Mouse (Mus musculus): Measurements from ENCODE around the gene Zfyve19. TPM values are rescaled to one million over a fixed set of nuclear protein-coding genes. Genes with fewer than 3 reads are reported as not detected.

Zfyve19 gene
- polyA plus RNA-seq, 1 experiment from 2014 or later, result 68.0 TPM

DNA sequence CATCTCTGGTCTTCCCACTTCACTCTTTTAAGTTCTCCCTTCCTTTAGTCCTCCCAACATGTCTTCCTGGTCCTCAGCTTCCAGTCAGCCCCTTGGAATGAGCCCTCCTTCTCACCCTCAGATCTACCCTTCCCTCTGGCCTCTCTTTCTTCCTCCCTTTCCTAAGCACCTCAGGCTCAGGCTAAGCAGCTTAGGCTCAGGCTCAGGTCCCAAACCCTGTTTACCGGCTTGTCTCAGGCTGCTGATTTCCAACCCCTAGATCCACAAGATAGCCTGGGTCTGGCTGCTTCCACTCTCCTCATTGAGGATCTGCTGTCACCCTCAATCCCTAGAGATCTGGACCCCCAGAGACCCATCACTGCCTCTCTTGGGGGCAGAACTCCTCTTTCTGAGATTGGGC, 10.4 kb upstream of the Zfyve19 start:
- no peaks in the 10 kb centered on the region for H3K36me3 ChIP-seq
- H3K27me3 ChIP-seq (replicated peaks), result no peaks in the 10 kb centered on the region
- H3K4me2 ChIP-seq, result no peak overlapping the region
- H3K4me3 ChIP-seq (replicated peaks), result no peak overlapping the region
- no peaks in the 10 kb centered on the region for H3K9me3 ChIP-seq (replicated peaks)
- H3K9ac ChIP-seq (replicated peaks), result no peak overlapping the region
- H3K27ac ChIP-seq (replicated peaks), result no peak overlapping the region
- ATAC-seq (ENCODE audit: low FRiP score), result no peak
- WGBS, result 70% methylated on average over 1 of the region's 1 CpGs
- H3K4me1 ChIP-seq, result peaks cover 16% of the 10 kb centered on the region

GRCm38 (mm10) chr2:119198934-119199333, 9.5 kb upstream of the Zfyve19 start:
- Histone ChIP-seq H3K27me3 (replicated peaks) (no peaks in the 10 kb centered on the region), H3K4me3 (replicated peaks) (no peak overlapping the region), H3K4me1 (peaks cover 19% of the 10 kb centered on the region), H3K4me2 (no peak overlapping the region), H3K27ac (replicated peaks) (no peak overlapping the region), H3K9me3 (replicated peaks) (no peaks in the 10 kb centered on the region), H3K36me3 (no peaks in the 10 kb centered on the region), H3K9ac (replicated peaks) (no peak overlapping the region)
- 57% methylated on average over 3 of the region's 3 CpGs for WGBS
- ATAC-seq (ENCODE audit: low FRiP score), result no peak

DNA sequence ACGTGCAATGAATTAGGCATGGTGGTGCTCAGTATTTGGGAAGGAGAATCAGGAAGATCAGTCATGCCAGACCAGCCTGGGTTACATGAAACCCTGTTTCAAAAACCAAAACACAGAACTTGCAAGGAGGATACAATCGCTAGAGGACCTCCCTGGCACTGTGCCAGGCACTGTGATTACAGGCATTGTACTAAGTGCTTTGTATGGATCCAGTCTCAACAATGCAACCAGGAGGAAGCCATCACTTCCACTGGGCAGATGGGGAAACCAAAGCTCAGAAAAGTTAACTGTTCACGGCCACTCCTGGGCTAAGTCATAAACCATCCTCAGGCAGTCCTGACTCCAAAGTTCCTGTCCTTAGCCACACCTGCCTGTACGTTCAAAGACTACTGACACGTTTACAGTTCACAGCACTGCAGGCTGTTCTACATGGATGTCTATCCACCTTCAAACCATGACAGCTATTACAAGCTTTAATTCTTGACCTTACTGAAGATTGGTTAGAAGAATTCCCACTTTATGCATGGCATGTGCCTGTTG, 5.4 kb upstream of the Zfyve19 start:
- 53% methylated on average over 5 of the region's 5 CpGs for WGBS
- Histone ChIP-seq H3K4me2 (no peak overlapping the region), H3K27me3 (replicated peaks) (no peaks in the 10 kb centered on the region), H3K9ac (replicated peaks) (no peak overlapping the region), H3K9me3 (replicated peaks) (no peaks in the 10 kb centered on the region), H3K4me1 (peaks cover 32% of the 10 kb centered on the region), H3K4me3 (replicated peaks) (no peak overlapping the region), H3K36me3 (no peaks in the 10 kb centered on the region), H3K27ac (replicated peaks) (no peak overlapping the region)
- no peak for ATAC-seq (ENCODE audit: low FRiP score)

DNA sequence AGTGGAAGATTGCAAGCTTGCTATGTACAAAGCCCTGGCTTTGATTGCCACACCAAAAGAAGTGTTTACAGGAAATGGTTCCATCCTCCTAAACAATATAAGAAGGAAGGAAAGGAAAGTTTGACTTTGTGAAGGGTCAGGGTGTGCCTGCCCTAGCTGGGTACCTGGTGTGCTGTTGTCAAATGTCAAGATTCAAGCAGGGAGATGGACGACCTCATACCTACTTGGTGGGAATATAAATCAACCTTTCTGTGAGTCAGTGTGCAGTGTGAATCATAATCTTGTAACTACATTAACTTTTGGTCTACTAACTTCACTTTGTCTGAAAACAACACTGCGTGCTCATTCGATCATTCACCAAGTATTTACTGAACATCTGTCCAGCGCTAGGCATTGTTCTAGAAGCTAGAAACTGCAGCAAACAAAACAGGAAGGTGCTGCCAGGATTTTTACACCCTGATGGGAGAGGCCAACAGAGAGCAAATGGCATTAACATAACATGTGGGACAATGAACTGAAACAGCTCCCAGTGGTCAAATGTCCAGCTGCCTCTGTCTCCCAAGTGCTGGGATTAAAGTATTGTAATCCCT, 4.5 kb upstream of the Zfyve19 start:
- Histone ChIP-seq H3K27ac (replicated peaks) (no peak overlapping the region), H3K36me3 (no peaks in the 10 kb centered on the region), H3K4me3 (replicated peaks) (no peak overlapping the region), H3K4me2 (no peak overlapping the region), H3K9me3 (replicated peaks) (no peaks in the 10 kb centered on the region), H3K4me1 (peaks cover 26% of the 10 kb centered on the region), H3K27me3 (replicated peaks) (no peaks in the 10 kb centered on the region), H3K9ac (replicated peaks) (no peak overlapping the region)
- WGBS, result 75% methylated on average over 4 of the region's 4 CpGs
- ATAC-seq (ENCODE audit: low FRiP score), result no peak

DNA sequence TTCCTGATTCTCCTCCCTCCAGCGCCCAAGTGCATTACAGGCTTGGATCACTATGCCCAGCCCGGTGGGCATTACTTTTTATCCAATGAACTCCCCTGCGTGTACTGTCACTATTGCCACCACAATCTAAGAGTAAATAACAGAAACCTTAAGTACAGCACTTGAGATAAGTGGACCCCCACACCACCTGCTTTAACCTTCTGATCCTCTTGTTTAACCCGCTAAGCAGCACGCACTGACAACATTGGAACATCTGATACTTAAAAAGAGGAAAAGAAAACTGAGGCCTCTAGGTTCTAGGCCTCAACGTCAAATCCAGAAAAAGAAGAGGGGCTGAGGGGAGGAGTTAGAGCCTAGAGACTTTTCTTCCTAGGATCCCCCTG, 465 bp upstream of the Zfyve19 start:
- 26% methylated on average over 6 of the region's 6 CpGs for WGBS
- peak overlapping the region; percentile 87 for H3K27ac ChIP-seq (replicated peaks)
- H3K4me2 ChIP-seq, result peak overlapping the region; percentile 69
- ATAC-seq (ENCODE audit: low FRiP score), result peak; percentile 0
- no peaks in the 10 kb centered on the region for H3K9me3 ChIP-seq (replicated peaks)
- H3K36me3 ChIP-seq, result peaks cover 19% of the 10 kb centered on the region
- H3K9ac ChIP-seq (replicated peaks), result peak overlapping the region; percentile 65
- peak overlapping the region; percentile 84 for H3K4me3 ChIP-seq (replicated peaks)
- peaks cover 34% of the 10 kb centered on the region for H3K4me1 ChIP-seq
- H3K27me3 ChIP-seq (replicated peaks), result no peaks in the 10 kb centered on the region

GRCm38 (mm10) chr2:119209176-119209507, 725 bp downstream of the Zfyve19 start:
- WGBS, result 2% methylated on average over 13 of the region's 13 CpGs
- H3K36me3 ChIP-seq, result peaks cover 23% of the 10 kb centered on the region
- peaks cover 30% of the 10 kb centered on the region for H3K4me1 ChIP-seq
- no peaks in the 10 kb centered on the region for H3K27me3 ChIP-seq (replicated peaks)
- no peaks in the 10 kb centered on the region for H3K9me3 ChIP-seq (replicated peaks)
- peak overlapping the region; percentile 84 for H3K4me3 ChIP-seq (replicated peaks)
- no peak; the same call in 1 of the 2 replicates for ATAC-seq (ENCODE audit: low FRiP score)
- H3K27ac ChIP-seq (replicated peaks), result peak overlapping the region; percentile 87
- peak overlapping the region; percentile 63 for H3K4me2 ChIP-seq
- H3K9ac ChIP-seq (replicated peaks), result peak overlapping the region; percentile 76

DNA sequence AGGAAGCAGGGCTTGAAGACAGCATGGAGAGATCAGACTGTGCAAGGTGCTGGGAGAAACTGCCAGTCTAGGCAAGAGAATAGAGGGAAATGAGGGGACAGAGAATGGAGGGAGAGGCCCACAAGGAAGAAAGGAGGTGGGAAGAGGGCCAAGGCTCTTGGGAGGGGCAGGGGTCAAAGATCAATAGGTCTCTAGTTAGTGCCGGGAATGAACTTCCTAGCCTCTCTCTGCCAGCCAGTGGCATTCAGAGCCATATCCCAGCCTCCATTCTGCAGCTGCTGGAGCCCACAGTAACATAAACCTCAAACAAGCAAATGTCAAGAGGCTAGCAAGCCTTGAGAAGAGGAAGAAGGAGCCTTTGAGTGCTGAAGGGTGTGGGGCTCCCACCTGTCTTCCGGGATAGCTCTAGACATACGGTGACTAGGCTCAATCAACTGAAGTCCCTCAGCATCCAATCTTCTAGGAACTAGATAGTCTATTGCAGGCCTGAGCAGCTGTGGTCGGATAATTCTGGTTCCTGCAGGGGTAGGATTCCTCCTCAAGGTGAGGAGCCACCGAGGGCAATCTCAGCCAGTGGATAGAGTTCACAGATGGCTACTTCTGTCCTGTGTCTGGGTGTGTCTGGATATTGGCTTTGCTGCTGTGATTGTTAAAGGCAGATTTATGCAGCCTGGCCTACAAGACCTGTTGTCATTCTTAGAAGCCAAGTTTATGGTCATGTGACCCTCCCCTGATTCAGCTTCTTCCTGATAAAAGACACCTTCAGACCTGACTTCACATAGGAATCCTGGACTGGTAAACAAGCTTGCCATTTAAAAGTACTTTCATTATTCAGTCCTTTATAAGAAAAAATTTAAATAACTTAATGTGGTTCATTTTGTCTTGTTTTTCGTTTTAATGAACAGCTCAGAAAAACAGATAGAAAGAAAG, 21.6 kb downstream of the Zfyve19 start, which contains the start of gene Ppp1r14d:
Ppp1r14d (minus strand) TSS at position 132 of the 930 bp plus-strand sequence.
- Histone ChIP-seq H3K4me1 (no peaks in the 10 kb centered on the region), H3K27ac (replicated peaks) (no peak within 1 kb of the TSS), H3K4me3 (replicated peaks) (no peak within 1 kb of the TSS), H3K36me3 (no peaks in the 10 kb centered on the region), H3K9me3 (replicated peaks) (no peaks in the 10 kb centered on the region), H3K4me2 (no peak within 1 kb of the TSS), H3K27me3 (replicated peaks) (peaks cover 9% of the 10 kb centered on the region), H3K9ac (replicated peaks) (no peak within 1 kb of the TSS)
- 72% methylated on average over 6 of the region's 6 CpGs for WGBS
- no peak for ATAC-seq (ENCODE audit: low FRiP score)

DNA sequence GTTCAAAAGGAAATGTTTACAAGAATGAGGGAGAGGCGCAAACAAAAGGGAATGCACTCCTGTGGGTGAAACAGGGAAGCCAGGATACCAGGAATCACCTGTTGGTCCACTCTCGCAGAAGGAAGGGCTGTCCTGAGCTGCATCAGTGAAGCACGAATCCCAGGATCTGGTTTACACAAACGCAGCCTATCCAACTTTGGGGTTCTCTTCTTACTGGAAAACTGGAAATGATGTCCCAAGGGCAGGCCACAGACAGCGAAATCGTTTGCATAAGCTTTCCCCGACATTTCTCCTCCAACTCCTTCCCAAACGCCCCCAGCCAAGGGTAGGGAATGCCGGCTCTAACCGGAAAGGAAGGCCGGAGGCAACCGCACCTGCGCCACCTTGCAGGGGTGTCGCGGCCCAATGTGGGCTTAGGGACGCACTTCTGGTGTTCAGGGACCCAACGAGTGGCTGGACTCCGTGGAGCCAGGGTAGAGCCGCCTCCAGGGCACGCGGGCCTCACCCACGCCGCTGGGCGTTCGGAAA, 28.3 kb downstream of the Zfyve19 start:
- peaks cover 64% of the 10 kb centered on the region for H3K27me3 ChIP-seq (replicated peaks)

DNA sequence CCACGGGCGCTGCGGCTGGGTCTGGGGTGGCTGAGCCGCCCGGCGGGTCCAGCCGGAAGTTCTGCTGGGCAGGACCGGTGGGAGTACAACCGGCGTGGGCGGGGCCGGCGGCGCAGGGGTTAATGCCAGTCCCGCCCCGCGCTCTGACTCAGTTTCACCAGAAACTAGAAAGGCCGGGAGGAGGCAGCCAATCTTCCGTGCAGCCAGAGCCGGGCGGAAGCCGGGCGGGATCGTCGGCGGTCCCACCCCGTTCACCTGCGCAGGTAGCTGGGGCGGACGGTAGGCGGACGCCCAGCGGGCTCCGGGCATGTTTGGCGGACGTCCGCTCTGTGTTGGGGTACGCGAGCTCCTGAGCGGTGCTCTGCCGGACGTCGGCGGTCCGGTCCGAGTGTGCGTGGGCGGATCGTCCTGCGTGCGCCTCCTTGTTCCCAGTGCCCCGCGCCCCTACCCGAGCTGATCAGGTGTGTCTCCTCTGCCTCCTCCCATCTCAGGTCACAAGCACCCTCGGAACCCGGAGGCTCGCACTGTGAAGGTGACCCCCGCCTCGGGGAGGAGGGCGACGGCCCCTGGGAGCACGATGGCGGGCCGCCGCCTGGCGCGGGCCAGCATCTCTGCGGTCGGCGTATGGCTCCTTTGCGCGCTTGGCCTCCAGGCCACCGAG, 28.9 kb downstream of the Zfyve19 start, which contains the start of gene Spint1:
Spint1 (plus strand) TSS at position 153 of the 661 bp plus-strand sequence.
- H3K9ac ChIP-seq (replicated peaks), result 0 out of 2 replicates have a peak within 1 kb of the TSS, but pooled peaks have one; percentile 8
- no peaks in the 10 kb centered on the region for H3K9me3 ChIP-seq (replicated peaks)
- H3K36me3 ChIP-seq, result no peaks in the 10 kb centered on the region
- H3K27ac ChIP-seq (replicated peaks), result no peak within 1 kb of the TSS
- H3K4me3 ChIP-seq (replicated peaks), result peak within 1 kb of the TSS; percentile 36
- H3K4me2 ChIP-seq, result peak within 1 kb of the TSS; percentile 57
- under 1% methylated on average over 68 of the region's 73 CpGs for WGBS
- no peak for ATAC-seq (ENCODE audit: low FRiP score)
- peaks cover 14% of the 10 kb centered on the region for H3K4me1 ChIP-seq
- peaks cover 64% of the 10 kb centered on the region for H3K27me3 ChIP-seq (replicated peaks)

More for the DNA sequence above, 28.3 kb downstream of the Zfyve19 start:
- 6% methylated on average over 25 of the region's 25 CpGs for WGBS
- no peak overlapping the region for H3K27ac ChIP-seq (replicated peaks)
- 0 out of 2 replicates have a peak overlapping the region, but pooled peaks have one; percentile 8 for H3K9ac ChIP-seq (replicated peaks)
- peak overlapping the region; percentile 36 for H3K4me3 ChIP-seq (replicated peaks)
- ATAC-seq (ENCODE audit: low FRiP score), result no peak
- peaks cover 14% of the 10 kb centered on the region for H3K4me1 ChIP-seq
- no peaks in the 10 kb centered on the region for H3K9me3 ChIP-seq (replicated peaks)
- H3K4me2 ChIP-seq, result peak overlapping the region; percentile 57
- no peaks in the 10 kb centered on the region for H3K36me3 ChIP-seq

DNA sequence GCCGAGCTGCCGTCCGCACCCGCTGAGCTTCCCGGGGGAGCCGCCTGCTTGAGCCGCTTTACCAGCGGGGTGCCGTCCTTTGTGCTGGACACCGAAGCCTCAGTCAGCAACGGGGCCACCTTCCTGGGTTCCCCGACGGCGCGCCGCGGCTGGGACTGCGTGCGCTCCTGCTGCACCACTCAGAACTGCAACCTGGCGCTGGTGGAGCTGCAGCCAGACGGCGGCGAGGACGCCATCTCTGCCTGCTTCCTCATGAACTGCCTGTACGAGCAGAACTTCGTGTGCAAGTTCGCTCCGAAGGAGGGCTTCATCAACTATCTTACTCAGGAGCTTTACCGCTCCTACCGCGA, 29.4 kb downstream of the Zfyve19 start:
- H3K4me3 ChIP-seq (replicated peaks), result peak overlapping the region; percentile 36
- peak overlapping the region; percentile 57 for H3K4me2 ChIP-seq
- peaks cover 14% of the 10 kb centered on the region for H3K4me1 ChIP-seq
- H3K27ac ChIP-seq (replicated peaks), result no peak overlapping the region
- ATAC-seq (ENCODE audit: low FRiP score), result no peak
- H3K36me3 ChIP-seq, result no peaks in the 10 kb centered on the region
- H3K9me3 ChIP-seq (replicated peaks), result no peaks in the 10 kb centered on the region
- WGBS, result 2% methylated on average over 31 of the region's 31 CpGs
- peaks cover 64% of the 10 kb centered on the region for H3K27me3 ChIP-seq (replicated peaks)
- no peak overlapping the region for H3K9ac ChIP-seq (replicated peaks)

DNA sequence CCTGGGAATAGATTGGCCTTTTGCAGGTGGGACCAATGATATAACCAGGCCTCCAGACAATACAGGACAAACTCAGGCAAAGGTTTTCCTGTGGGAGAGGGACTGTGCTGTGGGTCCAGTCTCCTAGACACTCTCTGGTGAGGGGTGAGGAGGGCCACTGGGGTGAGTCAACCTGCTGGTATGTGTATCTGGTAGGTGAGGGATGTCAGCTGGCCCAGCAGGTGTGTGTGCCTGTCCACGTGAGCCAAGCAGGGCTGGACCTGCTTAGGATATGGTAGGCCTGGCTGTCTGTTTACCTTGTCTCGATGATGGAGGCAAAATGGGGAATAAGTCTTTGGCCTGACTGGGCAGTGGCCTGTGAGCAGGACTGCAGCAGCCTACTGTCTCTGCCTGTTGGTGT, 30.3 kb downstream of the Zfyve19 start:
- peaks cover 64% of the 10 kb centered on the region for H3K27me3 ChIP-seq (replicated peaks)
- no peak for ATAC-seq (ENCODE audit: low FRiP score)
- peaks cover 14% of the 10 kb centered on the region for H3K4me1 ChIP-seq
- no peaks in the 10 kb centered on the region for H3K36me3 ChIP-seq
- H3K4me2 ChIP-seq, result no peak overlapping the region
- no peak overlapping the region for H3K4me3 ChIP-seq (replicated peaks)
- 74% methylated on average over 2 of the region's 2 CpGs for WGBS
- no peaks in the 10 kb centered on the region for H3K9me3 ChIP-seq (replicated peaks)
- no peak overlapping the region for H3K9ac ChIP-seq (replicated peaks)
- no peak overlapping the region for H3K27ac ChIP-seq (replicated peaks)

All from neural tube, embryonic 15.5 days (tissue).